Mouse (Mus musculus) hindbrain, embryonic 14.5 days (tissue): ENCODE data around the gene Nfic. TPM values are rescaled to one million over a fixed set of nuclear protein-coding genes. Genes with fewer than 3 reads are reported as not detected.

Experiments
- ATAC-seq: fragments of 200-750 bp; cut with Nextera tagmentation; 2 replicates; pipeline ENCODE4 v1.8.0; 2017; ENCODE audit warnings: moderate number of reproducible peaks, mild to moderate bottlenecking, moderate TSS enrichment, moderate library complexity; ENCODE audit not compliant: low FRiP score
- DNase-seq: peaks from one replicate; pipeline ENCODE4 v3.0.0-alpha.2; 2015; ENCODE audit warnings: low spot score
- H3K27ac ChIP-seq: fragments of 300-500 bp; sonication (generic); 2 replicates; pipeline ENCODE4 v1.5.1; 2014; ENCODE audit warnings: mild to moderate bottlenecking, moderate library complexity
- H3K27me3 ChIP-seq: fragments of 300-500 bp; sonication (generic); 2 replicates; pipeline ENCODE4 v1.6.1; 2014; ENCODE audit warnings: mild to moderate bottlenecking, low read length, mixed read lengths; ENCODE audit not compliant: control insufficient read depth, insufficient read depth
- H3K36me3 ChIP-seq: fragments of 300-500 bp; sonication (generic); replicated peaks from 2 replicates; pipeline ENCODE4 v1.6.1; 2014; ENCODE audit not compliant: control insufficient read depth, insufficient read depth
- H3K4me1 ChIP-seq: fragments of 300-500 bp; sonication (generic); replicated peaks from 2 replicates; pipeline ENCODE4 v1.6.1; 2014; ENCODE audit warnings: antibody characterized with exemption, low read length, mixed read lengths; ENCODE audit not compliant: control insufficient read depth, insufficient read depth
- H3K4me2 ChIP-seq: fragments of 300-500 bp; sonication (generic); replicated peaks from 2 replicates; pipeline ENCODE4 v1.6.1; 2014; ENCODE audit warnings: mild to moderate bottlenecking, moderate library complexity
- H3K4me3 ChIP-seq: fragments of 300-500 bp; sonication (generic); replicated peaks from 2 replicates; pipeline ENCODE4 v1.5.1; 2014; ENCODE audit warnings: mild to moderate bottlenecking, low read length
- H3K9ac ChIP-seq: fragments of 300-500 bp; sonication (generic); 2 replicates; pipeline ENCODE4 v1.6.1; 2014
- H3K9me3 ChIP-seq: fragments of 300-500 bp; sonication (generic); 2 replicates; pipeline ENCODE4 v1.6.1; 2016; ENCODE audit warnings: low read length; ENCODE audit not compliant: control insufficient read depth
- WGBS: fragments of 180-500 bp; shearing (Covaris S2); extraction: QIAGEN DNeasy Blood & Tissue Kit; methylation state at CpG from one replicate; pipeline ENCODE4 v1.1.7; 2014; 5-methylcytosine and 5-hydroxymethylcytosine counted together
- microRNA-seq: library from miRNA; unstranded; fragments of <30 nt; microRNA quantifications from one replicate; pipeline ENCODE4, GENCODE M21; 2016
- polyA plus RNA-seq: library from polyadenylated mRNA; unstranded; fragments of >200 nt; fragmentation: Nextera tagmentation; extraction: Ambion mirVana; gene quantifications from 2 replicates; pipeline ENCODE4 v1.2.1, GENCODE M21; 2014

Nfic gene
- polyA plus RNA-seq, 1 experiment from 2014 or later = 25.8 TPM

DNA sequence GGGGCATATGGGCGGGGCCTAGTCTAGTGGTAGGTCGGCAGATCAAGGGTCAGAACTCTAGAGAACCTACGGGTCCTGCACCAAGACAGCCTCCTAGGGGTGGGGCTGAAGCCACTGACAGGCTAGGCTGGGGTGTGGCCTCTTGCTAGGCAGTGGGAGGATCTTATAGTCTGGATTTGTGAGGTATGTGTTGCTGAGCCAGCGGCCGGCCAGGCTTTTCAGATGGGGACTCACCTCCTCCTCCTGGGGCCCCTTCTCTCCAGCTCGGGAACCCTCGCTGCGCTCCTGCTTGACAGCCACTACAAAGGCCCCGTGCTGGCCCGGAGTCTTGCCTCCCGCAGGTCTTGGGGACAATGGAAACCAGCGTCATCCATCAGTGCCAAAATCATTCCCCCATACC lies 106.3 kb downstream of the Nfic start:
- Histone ChIP-seq H3K9me3 (no peaks in the 10 kb centered on the region), H3K27me3 (peaks cover 23% of the 10 kb centered on the region), H3K36me3 (no peaks in the 10 kb centered on the region), H3K27ac (no peak overlapping the region), H3K4me3 (peak overlapping the region; percentile 61), H3K4me2 (peak overlapping the region; percentile 89), H3K9ac (no peak overlapping the region), H3K4me1 (peaks cover 10% of the 10 kb centered on the region; the same call in 1 of the 2 replicates)
- no peak for DNase-seq
- WGBS = 10% methylated on average over 12 of the region's 12 CpGs
- no peak for ATAC-seq

DNA sequence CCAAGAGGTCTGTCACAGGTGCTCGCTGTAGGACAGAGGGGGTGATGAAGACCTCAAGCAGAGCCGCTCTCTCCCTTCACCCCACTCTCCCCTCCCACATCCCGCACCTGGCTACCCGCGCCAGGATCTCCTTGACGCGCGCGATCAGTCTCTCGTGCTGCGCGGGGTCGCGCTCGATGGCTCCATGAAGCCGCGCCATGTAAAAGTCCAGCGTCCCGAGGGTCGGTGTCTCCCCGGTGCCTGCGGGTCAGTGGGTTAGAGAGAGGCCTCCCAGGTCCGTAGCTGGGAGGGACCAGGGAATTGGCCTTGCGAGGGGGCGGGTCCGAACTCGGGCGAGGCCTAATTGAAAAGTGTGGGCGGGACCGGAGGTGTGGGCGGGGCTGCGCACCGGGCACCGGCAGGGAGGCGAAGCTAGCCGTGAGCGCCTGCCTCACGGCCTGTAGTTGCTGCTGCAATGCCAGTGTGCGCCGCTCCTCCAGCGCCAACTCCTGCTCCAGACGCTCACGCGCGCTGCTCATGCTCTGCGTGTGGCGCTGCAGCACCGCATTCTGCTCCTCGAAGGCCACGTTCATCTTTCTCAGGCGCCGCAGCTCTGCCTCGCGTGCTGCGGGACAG lies 108.9 kb downstream of the Nfic start:
- DNase-seq (peak; percentile 72), ATAC-seq (no peak)
- no peaks in the 10 kb centered on the region for H3K9me3 ChIP-seq
- H3K4me2 ChIP-seq = peak overlapping the region; percentile 48
- WGBS = 7% methylated on average over 54 of the region's 55 CpGs
- H3K9ac ChIP-seq = 0 out of 2 replicates have a peak overlapping the region, but pooled peaks have one; percentile 1
- H3K4me1 ChIP-seq = peaks cover 16% of the 10 kb centered on the region
- H3K27ac ChIP-seq = no peak overlapping the region
- H3K36me3 ChIP-seq = no peaks in the 10 kb centered on the region
- peak overlapping the region; percentile 24 for H3K4me3 ChIP-seq
- H3K27me3 ChIP-seq = peaks cover 48% of the 10 kb centered on the region

Small RNAs within 50 kb of the gene (microRNA-seq; reads per million reads assigned to microRNA genes)
- not detected for gene Gm25595
- 0.65 reads per million for gene Mir1191b
- not detected for gene Mir6913

Other genes starting within 250 kb of the Nfic start
- gene Atcay, start 224.8 kb downstream of the Nfic start, polyA plus RNA-seq = 80.2 and 83.1 TPM in 2 replicates
- 24.2 and 25.4 TPM in 2 replicates for gene Zfr2, start 222.5 kb downstream of the Nfic start, polyA plus RNA-seq
- gene Matk, start 202.7 kb downstream of the Nfic start, polyA plus RNA-seq = 30.2 and 37.0 TPM in 2 replicates
- 136 and 142 TPM in 2 replicates for gene Mrpl54, start 188.7 kb downstream of the Nfic start, polyA plus RNA-seq
- 26.4 and 31.5 TPM in 2 replicates for gene Apba3, start 188.7 kb downstream of the Nfic start, polyA plus RNA-seq
- gene Tjp3, start 164.1 kb downstream of the Nfic start, polyA plus RNA-seq = 3.9 and 6.0 TPM in 2 replicates
- 137 and 151 TPM in 2 replicates for gene Pip5k1c, start 162.7 kb downstream of the Nfic start, polyA plus RNA-seq
- gene Cactin, start 134.5 kb downstream of the Nfic start, polyA plus RNA-seq = 18.7 and 20.6 TPM in 2 replicates
- 4.3 and 5.4 TPM in 2 replicates for gene Tbxa2r, start 126.9 kb downstream of the Nfic start, polyA plus RNA-seq
- not detected in 2 replicates for gene Gipc3, start 112.4 kb downstream of the Nfic start, polyA plus RNA-seq
- 29.0 and 34.0 TPM in 2 replicates for gene Hmg20b, start 105.2 kb downstream of the Nfic start, polyA plus RNA-seq
- gene Mfsd12, start 98.1 kb downstream of the Nfic start, polyA plus RNA-seq = 7.8 and 10.0 TPM in 2 replicates
- 0.30 and 0.59 TPM in 2 replicates for gene 4930404N11Rik, start 89.8 kb downstream of the Nfic start, polyA plus RNA-seq
- gene Fzr1, start 77.1 kb downstream of the Nfic start, polyA plus RNA-seq = 119 and 125 TPM in 2 replicates
- gene Dohh, start 71.2 kb downstream of the Nfic start, polyA plus RNA-seq = 68.9 TPM in 2 replicates
- gene Gm48551, start 71.2 kb downstream of the Nfic start, polyA plus RNA-seq = 5.5 and 5.7 TPM in 2 replicates
- gene Gm48552, start 66.6 kb downstream of the Nfic start, polyA plus RNA-seq = 1.9 and 2.2 TPM in 2 replicates
- gene Smim24, start 62.6 kb downstream of the Nfic start, polyA plus RNA-seq = 0.84 and 1.3 TPM in 2 replicates
- 46.6 and 55.9 TPM in 2 replicates for gene Celf5, start 27.1 kb upstream of the Nfic start, polyA plus RNA-seq
- gene Ncln, start 40.8 kb upstream of the Nfic start, polyA plus RNA-seq = 53.8 and 59.0 TPM in 2 replicates
- 0.70 and 0.81 TPM in 2 replicates for gene S1pr4, start 44.5 kb upstream of the Nfic start, polyA plus RNA-seq
- 1.1 and 1.2 TPM in 2 replicates for gene Gna15, start 68.6 kb upstream of the Nfic start, polyA plus RNA-seq
- 87.5 and 95.5 TPM in 2 replicates for gene Gna11, start 89.6 kb upstream of the Nfic start, polyA plus RNA-seq
- gene Aes, start 103.9 kb upstream of the Nfic start, polyA plus RNA-seq = 524 and 550 TPM in 2 replicates
- gene Tle2, start 118.9 kb upstream of the Nfic start, polyA plus RNA-seq = 24.5 and 29.7 TPM in 2 replicates
- gene Tle6, start 145.4 kb upstream of the Nfic start, polyA plus RNA-seq = 4.2 and 4.8 TPM in 2 replicates
- 0.90 and 1.1 TPM in 2 replicates for gene BC025920, start 150.6 kb upstream of the Nfic start, polyA plus RNA-seq
- 39.9 and 42.1 TPM in 2 replicates for gene Sirt6, start 172.2 kb upstream of the Nfic start, polyA plus RNA-seq
- gene Ankrd24, start 172.9 kb upstream of the Nfic start, polyA plus RNA-seq = 11.8 and 12.6 TPM in 2 replicates
- gene Gm10778, start 193.4 kb upstream of the Nfic start, polyA plus RNA-seq = 6.5 and 6.9 TPM in 2 replicates
- gene Zfp433, start 249.2 kb upstream of the Nfic start, polyA plus RNA-seq = 19.2 and 20.5 TPM in 2 replicates